Mouse (Mus musculus) fibroblast of lung, adult 2 months (primary cell): ENCODE measurements around the gene Casp8ap2.

Experiments used
- DNase-seq: peaks from one replicate; pipeline ENCODE4 v3.0.0-alpha.2; 2011; ENCODE audit warnings: low read depth

Gene Casp8ap2

GRCm38 (mm10) chr4:32668291-32668690, 53.0 kb downstream of the Casp8ap2 start:
- DNase-seq = no peak

DNA sequence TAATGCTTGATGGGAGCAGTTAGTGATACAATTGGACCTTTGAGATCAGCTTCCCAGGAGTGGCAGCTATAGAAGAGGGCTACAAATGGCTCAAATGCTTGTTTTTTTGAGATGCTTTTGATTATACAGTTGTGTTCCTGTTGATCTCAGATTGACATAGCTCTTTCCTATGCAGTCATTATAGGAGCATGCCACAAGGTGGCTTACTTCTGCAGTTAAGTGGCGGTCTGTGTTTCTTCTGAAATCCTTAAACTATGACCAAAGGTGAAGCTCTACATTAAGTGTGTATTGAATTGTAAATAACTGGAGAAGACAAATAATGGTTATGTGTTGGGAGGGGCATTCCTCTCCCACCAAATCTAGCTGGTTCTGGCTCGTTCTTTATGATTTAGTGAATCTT, 54.6 kb downstream of the Casp8ap2 start:
- DNase-seq = no peak

GRCm38 (mm10) chr4:32674025-32674424, 58.8 kb downstream of the Casp8ap2 start:
- no peak for DNase-seq

DNA sequence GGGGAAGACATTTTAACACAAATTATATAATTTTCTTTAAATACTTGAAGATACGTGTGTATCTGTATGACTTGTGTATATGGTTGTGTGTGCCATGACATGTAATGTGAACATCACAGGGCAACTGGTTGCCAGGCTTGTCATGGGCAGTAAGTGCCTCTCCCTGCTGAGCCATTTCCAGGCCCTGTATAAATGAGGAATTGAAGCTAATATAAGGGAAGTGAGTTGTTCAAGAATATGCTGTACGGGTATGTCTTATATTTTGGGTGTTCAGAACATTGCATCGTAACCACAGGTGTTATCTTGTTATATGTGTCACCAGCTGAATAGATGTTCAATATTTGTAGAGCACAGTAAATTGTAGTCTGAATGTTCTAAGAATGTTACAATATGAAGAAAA, 62.2 kb downstream of the Casp8ap2 start:
- no peak for DNase-seq

GRCm38 (mm10) chr4:32680843-32681242, 65.6 kb downstream of the Casp8ap2 start:
- DNase-seq = no peak

GRCm38 (mm10) chr4:32682471-32682870, 67.2 kb downstream of the Casp8ap2 start:
- DNase-seq = no peak

DNA sequence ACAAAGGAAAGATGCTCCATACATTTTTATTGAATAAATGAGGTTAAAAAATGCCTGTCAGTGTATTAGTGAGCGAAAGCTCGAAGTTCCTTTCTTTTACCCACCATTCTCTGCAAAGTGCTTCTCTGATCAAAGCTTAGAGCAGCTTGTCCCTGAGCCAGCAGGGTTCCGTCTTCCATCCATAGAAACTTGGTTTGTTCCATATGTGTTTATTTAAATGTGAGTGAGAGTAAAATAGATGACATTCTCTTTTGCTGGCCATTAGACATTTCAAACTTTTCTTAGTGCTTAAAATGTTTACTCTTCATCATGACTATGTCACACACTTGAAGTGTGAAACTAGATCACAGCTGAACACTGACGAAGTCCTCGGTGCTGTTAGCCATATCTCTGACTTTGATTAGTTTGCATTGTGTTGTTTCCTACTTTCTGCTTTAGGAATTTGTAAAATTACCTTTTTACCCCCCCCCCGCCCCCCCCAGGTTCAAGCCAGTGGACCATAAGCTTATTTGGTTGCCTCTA, 67.9 kb downstream of the Casp8ap2 start:
- DNase-seq = no peak
